Mouse (Mus musculus) kidney, embryonic 15.5 days (tissue): ENCODE results near the gene Bcl2l1. TPM values are rescaled to one million over a fixed set of nuclear protein-coding genes. Genes with fewer than 3 reads are reported as not detected.
A peak's percentile ranks its signal among the peaks of the same experiment; 100 is the strongest.

Experiments used
- microRNA-seq: library from miRNA; unstranded; fragments of <30 nt; microRNA quantifications from one replicate; pipeline ENCODE4, GENCODE M21; 2016
- polyA plus RNA-seq: library from polyadenylated mRNA; unstranded; fragments of >200 nt; fragmentation: Nextera tagmentation; extraction: Ambion mirVana; gene quantifications from 2 replicates; pipeline ENCODE4 v1.2.1, GENCODE M21; 2015

The Bcl2l1 gene
- polyA plus RNA-seq, 1 experiment from 2014 or later: 106 TPM

Small RNA genes lying within 50 kb of the gene (microRNA-seq; reads per million reads assigned to microRNA genes)
- gene Gm23802: not detected
- gene Mir5622: 1.6 reads per million, percentile 4 among the genes with 10 or more reads in this experiment

Other genes starting within 250 kb of the Bcl2l1 start
- gene Defb45, start 232.3 kb downstream of the Bcl2l1 start, polyA plus RNA-seq: not detected in 2 replicates
- 0.67 and 0.88 TPM in 2 replicates for gene Defb36, start 227.4 kb downstream of the Bcl2l1 start, polyA plus RNA-seq
- gene Defb25, start 208.7 kb downstream of the Bcl2l1 start, polyA plus RNA-seq: 23.2 and 25.2 TPM in 2 replicates
- 59.1 and 62.5 TPM in 2 replicates for gene Rem1, start 204.8 kb downstream of the Bcl2l1 start, polyA plus RNA-seq
- 141 and 147 TPM in 2 replicates for gene H13, start 162.3 kb downstream of the Bcl2l1 start, polyA plus RNA-seq
- gene Mcts2, start 144.7 kb downstream of the Bcl2l1 start, polyA plus RNA-seq: 29.5 and 31.0 TPM in 2 replicates
- 133 and 143 TPM in 2 replicates for gene Id1, start 95.5 kb downstream of the Bcl2l1 start, polyA plus RNA-seq
- gene Cox4i2, start 77.6 kb downstream of the Bcl2l1 start, polyA plus RNA-seq: 16.4 and 20.9 TPM in 2 replicates
- gene Tpx2, start 16.2 kb upstream of the Bcl2l1 start, polyA plus RNA-seq: 88.5 and 98.2 TPM in 2 replicates
- gene Mylk2, start 79.6 kb upstream of the Bcl2l1 start, polyA plus RNA-seq: 0.43 and 0.77 TPM in 2 replicates
- gene Foxs1, start 101.5 kb upstream of the Bcl2l1 start, polyA plus RNA-seq: 5.1 and 6.9 TPM in 2 replicates
- gene Dusp15, start 120.0 kb upstream of the Bcl2l1 start, polyA plus RNA-seq: 3.0 and 3.1 TPM in 2 replicates
- 1.1 and 1.6 TPM in 2 replicates for gene Ttll9, start 130.8 kb upstream of the Bcl2l1 start, polyA plus RNA-seq
- 111 and 112 TPM in 2 replicates for gene Pdrg1, start 183.7 kb upstream of the Bcl2l1 start, polyA plus RNA-seq
- gene Xkr7, start 200.1 kb upstream of the Bcl2l1 start, polyA plus RNA-seq: not detected in 2 replicates
- 3.5 and 3.6 TPM in 2 replicates for gene Ccm2l, start 234.2 kb upstream of the Bcl2l1 start, polyA plus RNA-seq